Mouse (Mus musculus): ENCODE results near the gene Hk2.

GRCm38 (mm10) chr6:82750063-82750462 lies 24.2 kb downstream of the Hk2 start:
- TF ChIP-seq POLR2A (IDR thresholded peaks at IDR 0.05; ENCODE audit: extremely low read depth, insufficient read depth, low read length) (no peak), CTCF (IDR thresholded peaks at IDR 0.05; ENCODE audit: low read depth, low read length) (no peak)

Measured in liver, adult 2 months (tissue).